Mouse (Mus musculus) neural tube, embryonic 14.5 days (tissue): ENCODE data around the gene Usp1. TPM values are rescaled to one million over a fixed set of nuclear protein-coding genes. Genes with fewer than 3 reads are reported as not detected.
"Not testable (repeated sequence)": the region's sequence is repeated elsewhere in the genome, so short reads cannot be mapped to it uniquely, and the experiment has no call there.

Experiments used
- ATAC-seq: fragments of 200-750 bp; cut with Nextera tagmentation; 2 replicates; pipeline ENCODE4 v1.8.0; 2017; ENCODE audit warnings: low read depth, mild to moderate bottlenecking, moderate TSS enrichment, moderate library complexity
- H3K27ac ChIP-seq: fragments of 300-500 bp; sonication (generic); 2 replicates; pipeline ENCODE4 v1.5.1; 2014; ENCODE audit warnings: low read depth, mild to moderate bottlenecking, control low read depth, low read length, moderate library complexity, mixed read lengths
- H3K27me3 ChIP-seq: fragments of 300-500 bp; sonication (generic); 2 replicates; pipeline ENCODE4 v1.6.1; 2014; ENCODE audit warnings: low read length; ENCODE audit not compliant: control insufficient read depth, insufficient read depth
- H3K36me3 ChIP-seq: fragments of 300-500 bp; sonication (generic); 2 replicates; pipeline ENCODE4 v1.6.1; 2014; ENCODE audit warnings: low read length, mixed read lengths; ENCODE audit not compliant: control insufficient read depth, insufficient read depth
- H3K4me1 ChIP-seq: fragments of 300-500 bp; sonication (generic); 2 replicates; pipeline ENCODE4 v1.6.1; 2014; ENCODE audit warnings: low read length; ENCODE audit not compliant: control insufficient read depth, insufficient read depth
- H3K4me2 ChIP-seq: fragments of 300-500 bp; sonication (generic); 2 replicates; pipeline ENCODE4 v1.6.1; 2014; ENCODE audit warnings: mild to moderate bottlenecking, low read depth, low read length, control low read depth
- H3K4me3 ChIP-seq: fragments of 300-500 bp; sonication (generic); 2 replicates; pipeline ENCODE4 v1.5.1; 2014; ENCODE audit warnings: low read depth, low read length, control low read depth, mixed read lengths
- H3K9ac ChIP-seq: fragments of 300-500 bp; sonication (generic); replicated peaks from 2 replicates; pipeline ENCODE4 v1.6.1; 2014; ENCODE audit warnings: low read depth, mild to moderate bottlenecking, control low read depth, low read length, mixed read lengths
- H3K9me3 ChIP-seq: fragments of 300-500 bp; sonication (generic); 2 replicates; pipeline ENCODE4 v1.6.1; 2016; ENCODE audit warnings: low read length; ENCODE audit not compliant: control insufficient read depth
- WGBS: fragments of 180-500 bp; shearing (Covaris S2); extraction: QIAGEN DNeasy Blood & Tissue Kit; methylation state at CpG from one replicate; pipeline ENCODE4 v1.1.7; 2014; 5-methylcytosine and 5-hydroxymethylcytosine counted together
- polyA plus RNA-seq: library from polyadenylated mRNA; unstranded; fragments of >200 nt; fragmentation: Nextera tagmentation; extraction: Ambion mirVana; gene quantifications from 2 replicates; pipeline ENCODE4 v1.2.1, GENCODE M21; 2014

Gene Usp1
- polyA plus RNA-seq, 1 experiment from 2014 or later: 25.5 TPM

DNA sequence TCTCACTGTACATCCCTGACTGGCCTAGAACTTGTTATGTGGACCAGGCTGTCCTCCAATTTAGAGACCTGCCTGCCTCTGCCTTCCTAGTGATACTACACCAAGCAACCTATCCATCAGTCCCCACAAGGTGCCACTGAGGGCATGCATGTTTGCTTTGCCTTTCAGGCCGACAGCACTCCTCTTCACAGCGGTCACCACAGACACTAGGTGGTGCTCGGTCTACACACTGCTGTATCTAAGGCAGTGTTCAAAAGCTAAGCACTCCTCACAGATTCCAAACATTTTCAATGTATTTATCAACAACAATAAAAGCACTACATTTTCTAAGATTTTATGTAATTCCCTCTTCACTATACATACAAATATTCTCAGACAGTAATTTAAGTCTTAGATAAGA, 46.3 kb downstream of the Usp1 start:
- H3K9ac ChIP-seq: no peak overlapping the region
- H3K9me3 ChIP-seq: no peaks in the 10 kb centered on the region
- no peak overlapping the region for H3K4me3 ChIP-seq
- H3K4me1 ChIP-seq: no peaks in the 10 kb centered on the region
- no peak for ATAC-seq
- no peak overlapping the region for H3K4me2 ChIP-seq
- 89% methylated on average over 3 of the region's 3 CpGs for WGBS
- peaks cover 56% of the 10 kb centered on the region for H3K36me3 ChIP-seq
- no peak overlapping the region for H3K27ac ChIP-seq
- no peaks in the 10 kb centered on the region for H3K27me3 ChIP-seq

DNA sequence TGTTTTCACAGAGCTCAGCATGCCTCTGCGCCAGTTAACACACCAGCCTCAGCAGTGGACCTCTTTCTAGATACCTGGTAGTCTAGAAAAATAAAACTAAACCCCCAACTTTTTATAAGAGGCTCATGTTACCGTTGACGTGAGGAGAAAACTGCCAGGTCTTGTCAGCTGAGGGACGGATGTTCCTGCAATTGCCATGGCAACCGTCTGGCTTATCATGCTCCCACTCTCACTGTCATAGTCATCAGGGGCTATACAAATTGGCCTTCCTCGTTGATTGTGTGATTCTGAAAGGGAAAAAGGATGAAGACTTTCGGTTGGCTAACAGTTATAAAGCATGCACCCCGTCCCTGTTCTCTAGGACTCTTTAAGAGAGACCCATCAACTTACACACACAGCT, 52.1 kb downstream of the Usp1 start:
- Histone ChIP-seq H3K4me2 (no peak overlapping the region), H3K36me3 (peaks cover 42% of the 10 kb centered on the region), H3K9ac (no peak overlapping the region), H3K4me3 (no peak overlapping the region), H3K27me3 (no peaks in the 10 kb centered on the region), H3K4me1 (no peaks in the 10 kb centered on the region), H3K9me3 (no peaks in the 10 kb centered on the region), H3K27ac (no peak overlapping the region)
- WGBS: 51% methylated on average over 8 of the region's 8 CpGs
- ATAC-seq: no peak

DNA sequence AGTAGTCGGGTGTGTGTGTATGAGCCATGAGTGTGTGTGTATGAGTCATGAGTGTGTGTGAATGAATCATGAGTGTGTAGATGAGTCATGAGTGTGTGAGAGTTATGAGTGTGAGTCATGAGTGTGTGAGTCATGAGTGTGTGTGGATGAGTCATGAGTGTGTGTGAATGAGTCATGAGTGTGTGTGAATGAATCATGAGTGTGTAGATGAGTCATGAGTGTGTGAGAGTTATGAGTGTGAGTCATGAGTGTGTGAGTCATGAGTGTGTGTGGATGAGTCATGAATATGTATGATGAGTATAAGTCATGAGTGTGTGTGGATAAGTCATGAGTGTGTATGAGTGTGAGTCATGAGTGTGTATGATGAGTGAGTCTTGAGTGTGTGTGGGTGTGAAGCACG, 54.7 kb downstream of the Usp1 start:
- H3K9me3 ChIP-seq, H3K9ac ChIP-seq, H3K27me3 ChIP-seq, H3K4me1 ChIP-seq, ATAC-seq, H3K4me2 ChIP-seq, H3K4me3 ChIP-seq, H3K27ac ChIP-seq: not testable (repeated sequence)
- H3K36me3 ChIP-seq: peaks cover 31% of the 10 kb centered on the region
- 96% methylated on average over 2 of the region's 2 CpGs for WGBS

DNA sequence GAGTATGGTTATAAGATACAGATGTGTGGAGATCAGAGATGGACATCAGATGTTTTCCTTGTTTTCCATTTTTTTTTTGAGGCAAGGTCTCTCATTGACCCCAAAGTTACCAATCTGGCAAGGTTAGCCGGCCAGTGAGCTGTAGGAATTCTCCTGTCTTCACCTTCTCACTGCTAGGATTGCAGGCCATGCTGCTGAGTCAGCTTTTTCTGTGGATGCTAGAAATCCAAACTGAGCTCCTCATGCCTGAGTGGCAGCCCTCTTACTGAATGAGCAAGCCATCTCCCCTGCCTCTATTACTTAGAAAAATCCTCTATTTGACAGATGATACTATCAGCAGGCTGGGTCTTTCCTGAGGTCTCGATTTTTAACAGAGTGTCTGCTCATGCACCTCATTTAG, 55.1 kb downstream of the Usp1 start:
- ATAC-seq: no peak
- H3K36me3 ChIP-seq: peaks cover 29% of the 10 kb centered on the region
- 88% methylated on average over 2 of the region's 2 CpGs for WGBS

DNA sequence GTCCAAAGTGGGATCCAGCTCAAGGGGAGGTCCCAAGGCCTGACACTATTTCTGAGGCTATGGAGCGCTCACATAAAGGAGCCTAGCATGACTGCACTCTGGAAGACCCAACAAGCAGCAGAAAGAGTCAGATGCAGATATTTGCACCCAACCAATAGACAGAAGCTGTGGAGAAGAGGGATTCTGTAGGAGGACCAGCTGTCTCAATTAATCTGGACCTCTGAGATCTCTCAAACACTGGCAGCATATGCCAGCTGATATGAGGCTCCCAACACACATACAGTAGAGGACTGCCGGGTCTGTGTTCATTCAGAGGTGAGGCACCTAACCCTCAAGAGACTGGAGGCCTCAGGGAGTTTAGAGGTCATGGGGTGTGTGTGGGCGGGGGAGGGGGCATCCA, 56.4 kb downstream of the Usp1 start:
- 93% methylated on average over 3 of the region's 3 CpGs for WGBS
- H3K27me3 ChIP-seq, H3K4me3 ChIP-seq, H3K9me3 ChIP-seq, H3K4me2 ChIP-seq, H3K4me1 ChIP-seq, H3K9ac ChIP-seq, ATAC-seq, H3K27ac ChIP-seq: not testable (repeated sequence)
- H3K36me3 ChIP-seq: peaks cover 30% of the 10 kb centered on the region

More for the DNA sequence above, 55.1 kb downstream of the Usp1 start:
- Histone ChIP-seq H3K4me2 (no peak overlapping the region), H3K4me3 (no peak overlapping the region), H3K27me3 (no peaks in the 10 kb centered on the region), H3K27ac (no peak overlapping the region), H3K4me1 (no peaks in the 10 kb centered on the region), H3K9ac (no peak overlapping the region), H3K9me3 (no peaks in the 10 kb centered on the region)

DNA sequence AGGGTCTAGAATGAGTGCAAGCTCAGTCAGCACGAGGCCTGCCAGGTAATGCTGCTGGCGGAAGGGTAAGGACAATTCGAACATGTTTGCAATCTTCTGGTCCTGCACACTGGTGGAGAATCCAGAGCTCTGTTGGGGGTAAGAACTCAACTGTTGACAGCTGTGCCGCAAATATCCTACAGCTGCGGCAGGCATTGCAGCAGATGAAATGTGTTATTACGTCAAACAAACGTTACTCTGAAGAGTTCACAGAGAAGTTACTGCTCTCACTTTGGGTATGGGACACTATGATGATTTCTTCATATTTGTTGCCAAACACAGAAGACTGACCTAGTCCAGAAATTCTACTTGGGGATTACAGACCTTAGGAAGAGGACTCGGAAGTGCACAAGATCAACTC, 61.1 kb downstream of the Usp1 start:
- ATAC-seq: no peak
- Histone ChIP-seq H3K9ac (no peak overlapping the region), H3K27ac (no peak overlapping the region), H3K36me3 (peaks cover 35% of the 10 kb centered on the region), H3K4me2 (no peak overlapping the region), H3K4me1 (no peaks in the 10 kb centered on the region), H3K4me3 (no peak overlapping the region), H3K27me3 (no peaks in the 10 kb centered on the region), H3K9me3 (no peaks in the 10 kb centered on the region)
- 94% methylated on average over 8 of the region's 8 CpGs for WGBS

Other genes with a start within 250 kb of the Usp1 start
- not detected in 2 replicates for gene L1td1, start 197.1 kb upstream of the Usp1 start, polyA plus RNA-seq
- gene Kank4, start 106.3 kb upstream of the Usp1 start, polyA plus RNA-seq: 0.92 and 1.2 TPM in 2 replicates
- gene I0C0044D17Rik, start 100.0 kb upstream of the Usp1 start, polyA plus RNA-seq: not detected in 2 replicates
- gene Angptl3, start 107.1 kb downstream of the Usp1 start, polyA plus RNA-seq: 2.2 and 2.8 TPM in 2 replicates
- 97.1 and 121 TPM in 2 replicates for gene Dock7, start 197.1 kb downstream of the Usp1 start, polyA plus RNA-seq